Mouse (Mus musculus): ENCODE measurements around the gene Slc35f3. TPM values are rescaled to one million over a fixed set of nuclear protein-coding genes. Genes with fewer than 3 reads are reported as not detected.
A peak's percentile ranks its signal among the peaks of the same experiment; 100 is the strongest.

Slc35f3 gene
- polyA plus RNA-seq (2016; fragmentation: Nextera tagmentation; extraction: Ambion mirVana) = 0.11 TPM in 1 of 2 replicates, not detected in the other

DNA sequence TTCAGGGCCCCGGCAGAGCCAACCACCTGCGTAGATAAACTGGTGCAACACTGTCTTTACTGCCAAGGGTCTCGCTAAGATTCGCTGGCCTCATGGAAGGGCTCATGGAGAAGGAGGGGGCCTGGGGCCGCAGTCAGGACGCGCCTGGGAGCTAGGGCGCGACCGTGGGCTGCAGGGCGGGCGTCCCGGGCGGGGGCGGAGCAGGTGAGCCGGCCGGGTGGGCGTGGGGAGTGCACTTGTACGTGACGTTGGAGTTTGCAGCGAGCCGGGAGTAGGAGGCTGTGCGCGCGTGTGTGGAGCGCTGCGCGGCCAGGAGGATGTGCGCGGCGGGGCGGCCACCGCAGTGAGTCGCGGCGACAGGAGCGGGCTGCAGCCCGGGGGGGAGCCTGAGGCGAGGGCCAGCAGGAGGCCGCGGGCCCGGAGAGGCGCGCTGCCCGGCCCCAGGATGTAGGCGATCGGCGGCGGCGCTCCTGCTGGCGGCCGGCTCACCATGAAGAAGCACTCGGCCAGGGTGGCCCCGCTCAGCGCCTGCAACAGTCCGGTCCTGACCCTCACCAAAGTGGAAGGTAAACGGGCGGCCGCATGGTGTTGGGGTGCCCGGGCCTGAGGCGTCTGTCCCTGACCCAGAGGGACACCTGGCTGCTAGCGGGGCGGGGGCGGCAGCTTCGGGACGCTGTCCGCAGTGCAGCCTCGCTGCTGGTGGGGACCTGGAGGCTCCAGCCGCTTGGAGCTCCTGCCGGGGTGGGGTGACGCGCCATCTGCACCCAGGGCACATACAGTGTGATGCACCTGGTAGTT, at the start of gene Slc35f3:
Gene Slc35f3, plus strand, starts transcription at position 263 of the 798 bp plus-strand sequence.
- Histone ChIP-seq H3K27me3 (ENCODE audit: insufficient read depth, poor library complexity, severe bottlenecking) (peaks cover 44% of the 10 kb centered on the region), H3K4me3 (peak within 1 kb of the TSS; percentile 70), H3K9me3 (no peaks in the 10 kb centered on the region), H3K27ac (peak within 1 kb of the TSS; percentile 42), H3K4me1 (peaks cover 14% of the 10 kb centered on the region), H3K36me3 (no peaks in the 10 kb centered on the region)
- under 1% methylated on average over 71 of the region's 72 CpGs for WGBS
- DNase-seq (ENCODE audit: low spot score) = no peak

DNA sequence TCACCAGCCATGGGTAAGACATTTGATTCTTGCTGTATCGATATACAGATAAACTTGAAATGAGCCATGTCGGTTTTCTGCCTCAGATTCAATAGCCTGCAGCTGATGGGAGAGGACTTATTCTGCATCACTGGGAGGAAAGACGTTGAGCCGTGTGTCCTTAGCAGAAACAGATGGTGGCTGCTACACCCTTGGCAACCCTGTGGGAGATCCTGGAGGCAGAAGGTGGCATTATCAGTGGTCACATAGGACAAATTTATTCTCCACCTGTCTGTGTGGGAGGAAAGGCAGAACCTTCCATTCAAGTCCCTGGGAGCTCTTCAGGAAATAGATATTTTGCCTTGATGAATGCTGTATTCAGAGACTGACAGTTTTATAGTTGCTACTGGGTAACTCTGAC, 47.9 kb upstream of the Slc35f3 start:
- H3K36me3 ChIP-seq = no peaks in the 10 kb centered on the region
- peaks cover 3% of the 10 kb centered on the region; the same call in 1 of the 2 replicates for H3K27me3 ChIP-seq (ENCODE audit: insufficient read depth, poor library complexity, severe bottlenecking)
- H3K27ac ChIP-seq = no peak overlapping the region
- WGBS = 68% methylated on average over 4 of the region's 4 CpGs
- no peaks in the 10 kb centered on the region for H3K9me3 ChIP-seq
- DNase-seq (ENCODE audit: low spot score) = no peak
- H3K4me3 ChIP-seq = no peak overlapping the region
- no peaks in the 10 kb centered on the region for H3K4me1 ChIP-seq

DNA sequence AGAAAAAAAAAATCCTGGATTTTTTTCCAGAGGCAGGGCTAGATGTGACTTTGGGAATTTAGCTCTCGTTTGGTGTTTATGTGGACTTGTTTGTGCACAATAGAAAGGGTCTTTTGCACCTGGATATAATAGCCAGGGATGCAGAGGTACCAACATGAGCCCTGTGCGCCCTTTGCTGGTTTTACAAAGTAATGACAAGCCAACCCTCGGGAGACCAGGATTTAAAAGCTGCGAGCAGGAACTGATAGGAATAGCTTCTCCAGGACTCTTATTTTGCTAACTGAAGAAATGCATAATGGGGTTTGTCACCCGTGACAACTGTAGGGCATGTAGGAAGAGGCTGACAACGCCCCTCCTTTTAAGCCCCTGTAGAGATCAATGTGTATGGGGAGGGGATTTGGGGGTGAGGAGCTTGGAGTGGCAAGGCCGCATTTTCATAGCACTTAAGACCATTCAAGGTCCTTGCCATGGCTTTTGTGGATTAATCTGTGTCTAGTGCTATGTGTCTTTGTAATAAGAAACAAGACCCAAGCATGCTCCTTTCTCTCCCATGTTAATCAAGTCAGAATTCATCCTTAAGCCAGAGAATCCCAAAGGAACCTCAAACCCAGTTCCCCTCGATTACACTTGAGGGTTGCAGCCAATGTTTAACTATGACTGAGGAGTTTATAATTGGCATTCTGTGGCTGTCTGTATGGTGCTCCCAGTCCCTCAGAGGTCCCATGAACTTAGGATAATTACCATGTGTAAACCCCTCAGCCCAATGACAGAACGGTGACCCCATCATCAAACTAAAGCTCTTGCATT, 41.6 kb upstream of the Slc35f3 start:
- H3K27ac ChIP-seq = no peak overlapping the region
- peaks cover 25% of the 10 kb centered on the region for H3K27me3 ChIP-seq (ENCODE audit: insufficient read depth, poor library complexity, severe bottlenecking)
- no peaks in the 10 kb centered on the region for H3K9me3 ChIP-seq
- no peaks in the 10 kb centered on the region for H3K4me1 ChIP-seq
- no peaks in the 10 kb centered on the region for H3K36me3 ChIP-seq
- no peak overlapping the region for H3K4me3 ChIP-seq
- DNase-seq (ENCODE audit: low spot score) = no peak
- WGBS = 47% methylated on average over 9 of the region's 9 CpGs

DNA sequence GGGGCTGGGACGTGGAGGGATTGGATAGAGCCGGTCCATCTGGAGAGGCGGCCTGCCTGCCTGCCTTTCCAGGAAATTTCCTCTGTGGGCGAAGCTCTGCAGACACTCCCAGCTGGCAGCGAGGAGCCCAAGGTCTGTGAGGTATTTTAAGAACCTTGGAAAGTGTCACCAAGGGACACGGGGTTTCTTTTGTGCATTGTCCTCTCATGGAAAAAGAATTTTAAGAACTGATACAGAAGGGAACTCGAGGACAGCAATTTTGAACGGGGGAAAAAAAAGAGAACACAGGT, 41.0 kb upstream of the Slc35f3 start:
- WGBS = 64% methylated on average over 8 of the region's 8 CpGs
- H3K27me3 ChIP-seq (ENCODE audit: insufficient read depth, poor library complexity, severe bottlenecking) = peaks cover 25% of the 10 kb centered on the region
- H3K4me1 ChIP-seq = no peaks in the 10 kb centered on the region
- no peak overlapping the region for H3K27ac ChIP-seq
- no peak overlapping the region for H3K4me3 ChIP-seq
- H3K36me3 ChIP-seq = no peaks in the 10 kb centered on the region
- H3K9me3 ChIP-seq = no peaks in the 10 kb centered on the region
- DNase-seq (ENCODE audit: low spot score) = no peak

DNA sequence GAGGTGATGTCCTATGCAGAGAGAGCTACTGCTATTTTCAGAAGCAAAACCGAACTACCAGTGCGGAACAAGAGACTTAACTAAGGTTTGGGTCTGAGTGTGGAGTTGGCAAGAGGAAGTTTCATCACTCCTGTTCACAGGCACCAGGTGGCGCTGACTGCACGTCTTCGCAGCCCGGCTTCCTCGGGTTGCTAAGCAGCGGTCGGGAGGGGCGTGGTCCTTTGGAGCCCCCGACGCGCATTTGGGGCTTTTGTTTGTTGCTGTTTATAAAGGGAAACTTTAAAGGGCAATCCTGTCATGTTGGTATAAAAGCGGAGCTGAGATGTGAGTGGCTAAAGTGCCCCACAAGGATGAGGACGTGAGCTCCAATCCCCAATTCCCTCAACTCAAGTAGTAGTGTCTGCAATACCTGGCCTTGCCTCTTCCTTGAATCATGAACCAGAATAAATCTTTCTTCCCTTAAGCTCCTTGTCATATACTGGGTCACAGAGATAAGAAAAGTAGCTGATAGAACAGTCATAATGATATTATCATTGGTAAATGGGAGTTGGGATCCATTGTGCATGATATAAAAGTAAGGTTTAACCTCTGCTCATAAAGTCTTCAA, 40.1 kb upstream of the Slc35f3 start:
- Histone ChIP-seq H3K4me1 (no peaks in the 10 kb centered on the region), H3K9me3 (no peaks in the 10 kb centered on the region), H3K36me3 (no peaks in the 10 kb centered on the region), H3K27ac (no peak overlapping the region), H3K27me3 (ENCODE audit: insufficient read depth, poor library complexity, severe bottlenecking) (peaks cover 25% of the 10 kb centered on the region), H3K4me3 (0 out of 2 replicates have a peak overlapping the region, but pooled peaks have one; percentile 31)
- DNase-seq (ENCODE audit: low spot score) = no peak
- 5% methylated on average over 15 of the region's 15 CpGs for WGBS

DNA sequence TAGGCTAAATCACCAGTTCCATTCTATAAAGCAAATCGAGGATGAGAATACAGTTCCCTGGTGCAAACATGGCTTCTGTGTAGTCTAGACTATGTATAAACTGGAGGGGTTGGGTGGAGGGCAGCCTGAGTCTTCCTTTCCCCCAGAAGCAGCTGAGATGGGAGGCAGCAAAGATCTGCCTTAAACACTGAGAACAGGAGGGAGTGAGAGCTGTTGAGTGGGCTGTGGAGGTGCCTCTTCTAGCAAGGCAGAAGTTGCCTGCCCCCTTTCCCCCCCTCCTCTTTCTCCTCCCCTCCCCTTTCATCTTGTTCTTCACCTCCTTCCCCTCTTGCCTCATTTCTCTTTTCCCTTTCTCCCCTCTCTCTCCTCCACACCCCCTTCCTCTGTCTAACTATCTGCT, 33.2 kb upstream of the Slc35f3 start:
- Histone ChIP-seq H3K27ac (no peak overlapping the region), H3K9me3 (no peaks in the 10 kb centered on the region), H3K4me1 (no peaks in the 10 kb centered on the region), H3K36me3 (no peaks in the 10 kb centered on the region), H3K27me3 (ENCODE audit: insufficient read depth, poor library complexity, severe bottlenecking) (no peaks in the 10 kb centered on the region), H3K4me3 (no peak overlapping the region)
- no peak for DNase-seq (ENCODE audit: low spot score)
- WGBS = 56% methylated on average over 1 of the region's 1 CpGs

DNA sequence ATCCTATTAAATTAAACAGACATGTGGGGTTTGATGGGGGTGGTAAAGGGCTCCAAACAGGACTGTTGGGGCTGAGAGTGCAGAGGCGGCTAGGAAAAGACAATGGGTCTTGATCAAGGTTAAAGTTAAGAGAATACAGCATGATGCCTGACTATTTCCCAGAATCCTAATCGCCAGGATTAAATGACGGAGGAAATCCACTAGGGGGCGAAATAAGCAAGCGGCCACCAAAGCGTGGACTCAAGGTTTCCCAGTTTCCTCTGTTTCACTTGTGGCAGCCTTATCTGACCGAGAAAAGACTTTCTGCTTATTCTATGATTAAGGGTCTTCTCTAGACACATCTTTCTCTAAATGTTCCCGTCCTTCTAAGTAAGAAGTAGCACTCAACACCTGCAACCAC, 31.2 kb upstream of the Slc35f3 start:
- WGBS = 24% methylated on average over 8 of the region's 8 CpGs

DNA sequence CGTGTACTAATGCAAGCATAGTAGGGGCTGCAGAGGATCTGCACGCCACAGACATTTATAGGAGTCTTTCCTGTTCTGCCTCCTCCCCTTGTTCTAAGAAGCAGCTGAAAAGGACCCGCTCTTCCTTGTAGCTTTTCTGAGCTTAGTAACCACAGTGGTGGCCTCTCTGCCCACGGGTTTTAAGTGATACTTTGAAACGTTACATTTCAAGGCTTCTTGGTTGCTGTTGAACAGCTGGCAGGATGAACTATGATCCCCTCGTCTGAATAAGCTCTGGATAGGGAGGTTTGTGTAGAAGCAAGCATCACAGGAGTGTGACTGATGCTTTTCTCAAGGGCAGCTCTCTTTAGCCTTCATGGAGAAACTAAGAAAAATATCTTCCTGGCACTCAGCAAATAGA, 28.6 kb upstream of the Slc35f3 start:
- Histone ChIP-seq H3K4me3 (no peak overlapping the region), H3K36me3 (no peaks in the 10 kb centered on the region), H3K9me3 (no peaks in the 10 kb centered on the region), H3K27me3 (ENCODE audit: insufficient read depth, poor library complexity, severe bottlenecking) (no peaks in the 10 kb centered on the region; the same call in 1 of the 2 replicates), H3K27ac (no peak overlapping the region), H3K4me1 (no peaks in the 10 kb centered on the region)
- 49% methylated on average over 6 of the region's 6 CpGs for WGBS
- DNase-seq (ENCODE audit: low spot score) = no peak

More for the DNA sequence above, 31.2 kb upstream of the Slc35f3 start:
- Histone ChIP-seq H3K4me1 (no peaks in the 10 kb centered on the region), H3K9me3 (no peaks in the 10 kb centered on the region), H3K36me3 (no peaks in the 10 kb centered on the region), H3K27me3 (ENCODE audit: insufficient read depth, poor library complexity, severe bottlenecking) (no peaks in the 10 kb centered on the region), H3K27ac (no peak overlapping the region), H3K4me3 (no peak overlapping the region)
- no peak for DNase-seq (ENCODE audit: low spot score)

DNA sequence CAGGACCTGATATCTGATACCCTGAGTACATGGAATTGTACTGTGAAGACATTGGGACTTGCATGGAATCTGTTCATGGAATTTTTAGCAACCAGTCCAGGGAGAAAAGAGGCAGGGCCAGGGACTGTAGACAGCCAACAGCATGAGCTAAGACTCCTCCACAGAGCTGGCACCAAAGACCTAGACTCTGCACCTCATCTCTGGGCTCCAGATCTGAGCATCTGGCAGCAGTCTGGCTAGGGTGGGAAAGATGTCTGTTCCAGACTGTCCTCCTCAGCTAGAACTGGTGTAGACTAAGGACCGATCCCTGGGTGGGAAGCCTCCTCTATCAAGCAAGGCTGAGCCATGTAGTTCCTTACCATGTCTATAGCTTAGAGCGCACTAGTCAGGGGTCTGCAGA, 25.9 kb upstream of the Slc35f3 start:
- Histone ChIP-seq H3K27me3 (ENCODE audit: insufficient read depth, poor library complexity, severe bottlenecking) (no peaks in the 10 kb centered on the region; the same call in 1 of the 2 replicates), H3K27ac (no peak overlapping the region), H3K4me3 (no peak overlapping the region), H3K36me3 (no peaks in the 10 kb centered on the region), H3K4me1 (no peaks in the 10 kb centered on the region), H3K9me3 (no peaks in the 10 kb centered on the region)
- 89% methylated on average over 2 of the region's 2 CpGs for WGBS
- no peak for DNase-seq (ENCODE audit: low spot score)

DNA sequence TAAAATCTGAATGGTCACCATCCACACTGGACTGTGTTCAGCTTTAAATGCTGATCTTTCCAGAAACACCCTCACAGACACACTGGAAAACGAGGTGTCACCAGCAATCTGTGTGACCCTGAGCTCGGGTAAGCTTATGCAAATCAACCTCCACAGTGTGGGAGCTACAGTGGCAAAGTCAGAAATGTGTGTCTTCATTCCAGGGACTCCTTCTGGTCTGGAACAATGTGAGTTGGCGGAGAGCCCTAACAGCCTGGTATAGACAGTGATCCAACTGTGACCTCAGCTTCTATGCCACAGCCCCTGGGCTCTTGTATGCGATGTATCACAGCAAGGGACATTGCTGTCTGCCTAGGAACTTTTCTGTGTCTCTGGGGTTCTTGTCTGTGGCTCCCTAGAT, 25.3 kb upstream of the Slc35f3 start:
- Histone ChIP-seq H3K36me3 (no peaks in the 10 kb centered on the region), H3K4me3 (no peak overlapping the region), H3K27me3 (ENCODE audit: insufficient read depth, poor library complexity, severe bottlenecking) (no peaks in the 10 kb centered on the region; the same call in 1 of the 2 replicates), H3K4me1 (no peaks in the 10 kb centered on the region), H3K9me3 (no peaks in the 10 kb centered on the region), H3K27ac (no peak overlapping the region)
- WGBS = 58% methylated on average over 4 of the region's 4 CpGs
- no peak for DNase-seq (ENCODE audit: low spot score)

DNA sequence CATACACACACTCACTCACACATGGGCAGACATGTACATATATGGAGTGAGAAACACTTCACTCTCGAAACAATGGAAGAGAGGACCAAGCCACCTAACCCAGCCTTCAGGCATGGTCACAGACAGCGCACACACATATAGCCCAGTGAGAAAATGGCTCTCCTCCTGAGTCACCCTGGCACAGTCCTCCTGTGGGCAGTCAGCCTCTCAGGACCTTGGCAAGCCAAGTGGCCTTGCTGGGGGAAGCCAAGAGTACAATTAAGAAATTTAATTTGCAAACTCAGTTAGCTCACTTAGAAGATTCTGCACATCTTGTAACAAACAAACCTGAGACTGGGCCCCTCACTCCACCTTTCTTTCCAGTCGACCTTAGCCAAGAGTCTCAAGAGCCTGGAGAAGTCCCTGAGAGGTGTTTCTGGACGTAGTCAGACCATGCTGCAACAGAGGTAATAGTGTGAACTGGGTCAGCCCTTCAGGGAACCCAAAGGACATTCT, 23.4 kb upstream of the Slc35f3 start:
- no peak for DNase-seq (ENCODE audit: low spot score)
- H3K36me3 ChIP-seq = no peaks in the 10 kb centered on the region
- 68% methylated on average over 4 of the region's 4 CpGs for WGBS

DNA sequence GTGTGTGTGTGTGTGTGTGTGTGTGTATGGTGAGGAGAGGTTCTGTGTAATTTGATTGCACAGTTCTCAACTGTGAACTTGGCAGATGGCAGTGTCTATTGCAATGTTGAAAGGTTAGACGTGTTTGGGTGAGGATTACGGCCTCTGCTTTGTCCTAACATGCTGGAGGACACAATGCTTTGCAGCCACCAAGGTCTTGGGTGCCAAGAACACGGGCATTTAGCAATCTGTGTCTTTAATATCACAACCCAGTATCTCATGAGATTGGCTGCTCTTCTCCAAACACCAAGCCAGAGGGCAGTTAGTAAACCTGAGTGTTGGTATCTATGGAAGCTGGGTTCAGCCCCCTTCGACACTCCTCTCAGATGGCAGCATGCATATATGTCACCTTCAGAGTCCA, 22.5 kb upstream of the Slc35f3 start:
- H3K9me3 ChIP-seq = no peaks in the 10 kb centered on the region

More for the DNA sequence above, 23.4 kb upstream of the Slc35f3 start:
- H3K4me3 ChIP-seq = no peak overlapping the region
- no peaks in the 10 kb centered on the region; the same call in 1 of the 2 replicates for H3K27me3 ChIP-seq (ENCODE audit: insufficient read depth, poor library complexity, severe bottlenecking)
- no peaks in the 10 kb centered on the region for H3K9me3 ChIP-seq
- H3K27ac ChIP-seq = no peak overlapping the region
- H3K4me1 ChIP-seq = no peaks in the 10 kb centered on the region

DNA sequence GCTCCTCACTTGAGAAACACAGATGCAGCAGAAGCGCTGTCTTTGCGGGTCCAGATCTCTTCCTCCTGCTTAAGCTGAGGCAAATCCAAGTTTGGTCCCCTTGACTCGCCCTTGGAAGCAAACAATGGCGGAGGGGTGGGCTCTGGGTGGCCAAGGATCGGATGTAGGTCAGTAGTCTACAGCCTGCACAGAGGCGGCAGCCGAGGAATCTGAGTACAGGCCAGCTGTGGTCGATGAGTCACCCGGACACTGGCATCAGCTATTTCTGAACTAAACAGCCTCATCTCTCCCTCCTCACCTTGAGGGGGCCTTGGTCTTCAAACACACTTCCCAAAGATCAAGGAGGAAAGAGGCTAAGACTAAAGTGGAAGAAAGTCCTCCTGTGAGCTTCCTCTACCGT, 6.4 kb upstream of the Slc35f3 start:
- Histone ChIP-seq H3K36me3 (no peaks in the 10 kb centered on the region), H3K9me3 (no peaks in the 10 kb centered on the region), H3K4me3 (no peak overlapping the region), H3K4me1 (no peaks in the 10 kb centered on the region), H3K27me3 (ENCODE audit: insufficient read depth, poor library complexity, severe bottlenecking) (peaks cover 11% of the 10 kb centered on the region), H3K27ac (no peak overlapping the region)
- WGBS = 83% methylated on average over 10 of the region's 10 CpGs
- DNase-seq (ENCODE audit: low spot score) = no peak

More for the DNA sequence above, 22.5 kb upstream of the Slc35f3 start:
- DNase-seq (ENCODE audit: low spot score) = no peak
- 73% methylated on average over 4 of the region's 4 CpGs for WGBS
- H3K27me3 ChIP-seq (ENCODE audit: insufficient read depth, poor library complexity, severe bottlenecking) = no peaks in the 10 kb centered on the region; the same call in 1 of the 2 replicates
- H3K4me3 ChIP-seq = no peak overlapping the region
- no peaks in the 10 kb centered on the region for H3K36me3 ChIP-seq
- H3K4me1 ChIP-seq = no peaks in the 10 kb centered on the region
- H3K27ac ChIP-seq = no peak overlapping the region
